Mouse (Mus musculus) layer of hippocampus, adult 18-20 months (tissue): ENCODE data around the gene C2cd4b. TPM values are rescaled to one million over a fixed set of nuclear protein-coding genes. Genes with fewer than 3 reads are reported as not detected.

ENCODE experiments used
- DNase-seq, 2 experiments: peaks; one replicate each; pipeline ENCODE4 v3.0.0; 2022; ENCODE audit warnings: low spot score in 2 of 2
- microRNA-seq, 2 experiments: library from miRNA; unstranded; fragments of <30 nt; microRNA quantifications; one replicate each; pipeline ENCODE4 v1.2.0; 2021
- total RNA-seq, 2 experiments: library from RNA; stranded (reverse); gene quantifications; 2 replicates each; pipeline ENCODE4 v1.2.3; 2021

Gene C2cd4b
- total RNA-seq, 2 experiments from 2014 or later, result 6.6 to 6.7 TPM

DNA sequence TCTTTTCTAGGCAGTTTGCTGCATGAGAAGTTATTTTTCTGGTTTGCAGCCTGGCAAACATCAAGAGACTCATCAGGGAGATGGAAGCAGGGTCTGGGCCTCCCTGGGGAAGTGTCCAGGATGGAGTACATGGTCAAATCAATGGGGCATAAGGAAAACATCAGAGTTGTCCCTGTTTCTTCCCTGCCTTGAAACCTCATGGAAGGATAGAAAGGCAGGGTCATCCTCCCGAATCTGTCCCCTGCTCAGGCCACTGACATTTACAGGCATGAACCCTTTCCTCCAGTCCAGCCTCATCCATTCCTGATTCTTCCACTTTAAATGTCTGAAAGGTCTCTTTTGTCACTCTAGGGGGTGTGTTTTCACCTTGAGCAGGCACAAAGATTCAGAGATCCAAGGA, 10.2 kb downstream of the C2cd4b start:
- DNase-seq, result no peak

DNA sequence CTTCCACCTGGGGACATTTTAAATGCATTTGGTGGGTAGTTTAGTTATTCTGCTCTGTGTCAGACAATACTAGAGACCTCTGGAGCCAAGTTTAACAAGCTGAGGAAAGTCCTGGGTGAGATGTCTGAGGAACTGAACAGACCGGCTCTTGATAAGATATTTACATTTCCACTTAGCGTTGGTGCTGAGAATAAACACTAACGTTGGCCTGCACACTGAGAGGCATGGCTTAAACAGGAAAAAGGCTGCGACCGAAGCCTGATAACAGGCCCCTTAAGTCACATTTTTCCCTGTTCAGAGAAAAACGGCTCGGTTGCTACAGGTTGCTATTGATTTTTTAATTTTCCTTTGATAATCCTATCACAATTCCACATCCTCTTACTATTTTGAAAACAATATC, 12.1 kb downstream of the C2cd4b start:
- DNase-seq, result no peak

DNA sequence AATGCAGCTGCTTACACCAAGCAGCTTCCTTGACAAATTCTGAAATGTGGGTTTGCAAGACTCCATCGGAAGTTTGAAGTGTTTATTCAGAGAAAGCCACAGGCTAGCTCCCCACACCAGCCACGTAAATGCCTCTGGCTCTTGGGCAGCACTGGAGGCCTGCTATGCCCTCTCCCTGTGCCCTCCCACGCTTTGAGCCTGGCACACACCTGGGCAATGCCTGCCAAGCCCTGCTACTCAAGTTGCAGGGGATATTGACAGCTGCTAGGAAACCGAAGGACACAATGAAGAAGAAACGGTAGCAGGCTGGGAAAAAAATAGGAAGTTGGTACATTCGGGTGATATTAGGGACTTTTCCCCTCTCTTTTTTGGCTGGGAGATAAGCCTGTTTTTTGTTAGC, 15.0 kb downstream of the C2cd4b start:
- DNase-seq, result no peak

DNA sequence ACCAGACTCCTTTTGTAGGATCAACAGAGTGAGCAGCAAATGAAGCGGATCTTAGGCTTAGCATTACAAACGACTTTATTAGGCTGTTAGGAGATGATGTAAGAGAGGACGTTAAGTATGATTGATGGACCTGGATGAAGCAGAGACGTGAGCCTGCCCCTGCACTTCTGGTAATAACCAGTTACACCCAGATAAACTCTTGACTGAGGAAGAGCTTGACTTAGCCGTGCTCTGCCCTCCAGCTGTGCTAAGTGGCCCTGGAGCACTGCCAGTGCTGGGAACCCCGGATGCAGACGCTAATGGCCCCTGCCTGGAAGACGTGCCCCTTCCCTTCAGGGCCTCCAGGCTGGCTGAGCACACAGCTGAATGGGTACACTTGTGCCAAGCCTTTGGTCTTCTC, 19.3 kb downstream of the C2cd4b start:
- DNase-seq, result no peak

DNA sequence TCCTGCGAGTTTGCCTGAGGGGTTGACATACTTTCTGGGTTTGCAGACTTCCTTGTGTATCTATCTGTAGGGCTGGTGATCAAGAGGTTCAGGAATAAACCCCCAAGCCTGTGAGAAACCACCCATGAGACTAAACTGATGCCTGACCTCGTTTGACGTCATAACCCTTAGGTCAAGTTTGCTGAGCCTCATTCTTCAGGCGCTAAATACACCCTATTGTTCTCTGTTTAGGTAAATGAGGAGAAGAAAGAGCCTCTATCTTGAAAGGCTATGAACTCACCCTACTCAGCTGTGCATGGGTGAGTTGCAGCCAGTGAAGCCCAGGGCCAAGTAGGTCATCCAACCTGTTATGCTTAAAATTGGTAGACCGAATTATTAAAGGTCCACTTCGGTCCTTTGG, 23.5 kb downstream of the C2cd4b start:
- DNase-seq, result no peak

DNA sequence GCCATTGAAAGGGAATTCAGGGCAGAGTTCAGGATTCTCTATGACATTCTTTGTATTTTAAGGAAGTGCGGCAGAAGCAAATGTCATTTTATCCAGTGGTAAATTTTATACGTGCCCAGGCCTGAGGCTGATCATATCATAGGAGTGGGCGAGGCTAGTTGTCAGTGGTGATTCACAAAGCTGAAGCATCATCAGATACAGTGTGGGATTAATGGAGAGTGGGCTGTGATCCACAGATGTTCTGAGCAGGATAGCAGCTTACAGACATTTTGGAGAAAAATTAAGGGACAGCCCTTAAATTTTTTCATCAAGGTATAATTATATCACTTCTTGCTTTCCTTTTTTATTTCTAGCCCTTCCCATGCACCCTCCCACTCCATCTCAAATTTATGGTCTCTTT, 24.2 kb downstream of the C2cd4b start:
- peak in 1 of 2 experiments; percentile 42 for DNase-seq

DNA sequence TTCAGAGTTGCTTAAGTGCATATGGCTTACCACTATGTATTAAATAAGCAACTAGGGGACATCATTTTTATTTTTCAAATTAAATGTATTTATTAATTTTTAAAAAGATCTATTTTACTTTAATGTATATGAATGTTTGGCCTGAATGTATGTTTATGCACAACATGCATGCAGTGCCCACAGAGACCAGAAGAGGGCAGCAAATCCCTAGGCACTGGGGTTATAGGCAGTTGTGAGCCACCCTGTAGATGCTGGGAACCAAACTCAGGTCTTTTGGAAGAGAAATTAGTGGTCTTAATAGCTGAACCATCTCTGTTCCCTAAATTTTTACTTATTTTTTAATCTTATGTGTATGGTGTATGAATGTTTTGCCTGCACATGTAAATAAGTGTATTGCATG, 24.7 kb downstream of the C2cd4b start:
- DNase-seq, result no peak

DNA sequence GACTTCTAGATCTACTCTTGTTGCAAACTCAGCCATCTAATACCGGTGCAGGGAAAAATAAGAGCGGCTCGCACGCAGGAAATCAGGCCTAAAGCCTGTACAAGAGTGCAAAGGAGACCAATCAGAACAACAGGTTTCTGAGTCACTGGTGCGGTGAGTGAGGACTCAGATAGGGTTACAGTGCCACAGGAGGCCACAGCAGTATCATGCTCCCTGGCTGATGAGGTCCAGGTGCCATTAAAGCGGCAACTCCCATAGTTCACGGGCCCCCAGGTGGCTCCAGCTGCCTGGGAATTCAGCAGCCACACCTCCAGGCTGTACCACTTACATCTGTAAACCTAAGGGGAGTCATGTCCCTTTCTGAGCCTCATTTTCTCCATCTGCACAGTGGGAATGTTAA, 27.1 kb downstream of the C2cd4b start:
- DNase-seq, result no peak

DNA sequence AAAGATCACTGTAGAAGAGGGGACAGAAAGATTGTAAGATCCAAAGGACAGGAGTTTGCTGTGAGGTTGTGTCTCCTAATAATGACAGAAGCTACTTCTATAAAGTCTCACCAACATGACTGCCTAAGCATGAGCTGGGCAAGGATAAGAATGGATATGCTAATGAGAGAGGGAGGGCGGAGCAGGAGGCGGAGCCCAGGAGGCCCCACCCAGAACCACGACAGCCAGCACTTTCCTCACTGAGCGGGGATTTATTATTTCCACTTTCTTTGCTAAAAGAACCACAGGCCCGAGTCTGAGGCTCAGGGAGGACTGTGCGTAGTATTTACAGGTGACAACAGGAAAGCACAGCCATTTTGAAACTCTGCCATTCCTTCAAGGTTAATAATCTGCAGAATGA, 28.4 kb downstream of the C2cd4b start:
- DNase-seq, result no peak

DNA sequence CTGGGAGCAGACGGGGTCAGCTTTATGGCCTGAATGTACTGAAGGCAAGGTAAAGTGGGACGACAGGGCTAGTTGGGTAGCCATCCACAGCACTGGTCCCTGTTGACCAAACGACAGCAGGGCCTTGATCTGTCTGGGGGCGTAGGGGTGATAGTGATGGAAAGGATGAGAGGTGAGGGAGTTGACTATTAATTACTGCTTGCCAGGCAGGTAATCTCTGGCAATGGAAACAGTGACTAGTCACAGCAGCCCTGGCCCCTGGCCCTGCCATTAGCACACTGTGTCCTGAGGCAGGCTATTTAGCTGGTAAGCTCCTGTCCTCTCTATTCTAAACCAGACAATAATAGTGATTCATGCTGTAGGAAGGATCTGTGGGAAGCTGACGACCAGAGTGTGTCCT, 33.2 kb downstream of the C2cd4b start:
- DNase-seq, result no peak

DNA sequence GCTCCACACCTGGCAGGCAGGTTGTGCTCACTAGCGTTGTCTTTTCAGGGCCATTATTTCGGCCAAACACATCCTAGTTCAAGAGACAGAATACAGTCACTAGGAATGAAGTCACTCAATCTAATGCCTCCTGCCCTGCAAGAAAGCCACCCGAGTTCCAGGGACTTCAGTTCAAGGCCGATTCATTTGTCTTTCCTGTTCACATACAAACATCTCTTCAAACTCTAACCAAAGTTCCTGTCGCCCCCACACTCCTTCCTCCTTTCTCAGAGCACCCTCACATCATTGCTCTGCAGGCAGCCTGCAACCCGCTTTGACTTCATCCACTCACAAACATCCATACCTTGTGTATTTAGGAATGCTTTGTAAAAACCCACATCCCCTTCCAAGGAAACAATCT, 34.3 kb downstream of the C2cd4b start:
- DNase-seq, result no peak

DNA sequence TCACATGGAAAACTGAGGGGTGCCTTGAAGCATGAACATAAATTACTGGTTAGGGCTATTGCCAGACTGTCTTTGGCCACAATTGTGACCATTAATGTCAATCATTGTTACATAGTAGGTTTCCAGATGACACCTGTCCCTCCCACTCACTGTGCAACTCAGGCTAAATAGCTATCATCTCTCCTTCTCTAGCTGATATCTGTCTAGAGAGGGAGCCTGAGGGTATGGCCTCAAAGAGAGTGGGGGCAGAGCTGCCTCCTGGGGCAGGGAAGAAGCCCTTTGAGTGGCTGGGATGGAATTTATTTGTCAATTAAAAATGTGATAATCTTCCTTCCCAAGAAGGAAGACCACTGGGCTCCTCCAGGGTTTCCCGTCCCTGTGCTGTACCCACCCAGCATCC, 35.0 kb downstream of the C2cd4b start:
- DNase-seq, result no peak

DNA sequence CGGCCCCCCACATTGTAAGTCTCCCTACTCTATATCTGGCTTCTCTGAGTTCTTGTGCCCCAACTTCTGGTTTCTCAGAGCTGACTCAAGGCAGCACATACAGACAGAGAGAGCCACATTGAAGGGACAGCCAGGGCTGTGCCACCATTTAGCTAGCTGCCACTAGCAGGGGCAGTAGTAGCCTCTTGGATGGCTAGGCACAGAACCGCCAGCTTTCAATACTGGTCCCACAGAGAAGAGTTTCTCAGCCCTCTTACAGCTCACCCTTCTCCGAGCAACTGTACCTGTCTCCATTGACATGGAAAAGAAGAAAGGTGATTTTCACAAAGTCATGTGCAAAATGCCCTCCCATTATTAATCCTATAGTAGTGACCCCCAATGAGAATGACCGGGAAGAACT, 35.4 kb downstream of the C2cd4b start:
- DNase-seq, result no peak

DNA sequence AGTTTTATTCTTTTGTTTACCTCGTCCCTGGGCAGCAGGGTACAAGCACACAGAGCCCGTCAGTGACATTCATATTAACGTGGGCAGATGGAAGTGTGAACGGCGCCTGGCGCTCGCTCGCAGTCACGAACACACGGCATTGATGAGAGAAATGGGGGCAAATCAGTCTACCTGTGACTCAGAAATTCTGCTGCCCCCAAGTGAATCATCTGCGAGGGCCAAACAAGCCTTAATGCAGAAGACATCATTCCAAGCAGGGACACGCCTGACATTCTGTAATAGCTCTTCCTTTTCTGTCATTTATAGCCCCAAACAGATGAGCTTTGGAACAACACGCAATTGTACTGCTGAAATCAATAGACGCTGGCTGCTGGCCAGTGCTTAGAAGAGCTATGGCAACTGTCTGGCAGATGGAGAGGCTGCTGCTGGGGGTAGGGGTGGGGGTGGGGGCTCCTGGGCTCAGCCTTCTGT, 36.0 kb downstream of the C2cd4b start:
- DNase-seq, result peak; percentile 79 to 92

DNA sequence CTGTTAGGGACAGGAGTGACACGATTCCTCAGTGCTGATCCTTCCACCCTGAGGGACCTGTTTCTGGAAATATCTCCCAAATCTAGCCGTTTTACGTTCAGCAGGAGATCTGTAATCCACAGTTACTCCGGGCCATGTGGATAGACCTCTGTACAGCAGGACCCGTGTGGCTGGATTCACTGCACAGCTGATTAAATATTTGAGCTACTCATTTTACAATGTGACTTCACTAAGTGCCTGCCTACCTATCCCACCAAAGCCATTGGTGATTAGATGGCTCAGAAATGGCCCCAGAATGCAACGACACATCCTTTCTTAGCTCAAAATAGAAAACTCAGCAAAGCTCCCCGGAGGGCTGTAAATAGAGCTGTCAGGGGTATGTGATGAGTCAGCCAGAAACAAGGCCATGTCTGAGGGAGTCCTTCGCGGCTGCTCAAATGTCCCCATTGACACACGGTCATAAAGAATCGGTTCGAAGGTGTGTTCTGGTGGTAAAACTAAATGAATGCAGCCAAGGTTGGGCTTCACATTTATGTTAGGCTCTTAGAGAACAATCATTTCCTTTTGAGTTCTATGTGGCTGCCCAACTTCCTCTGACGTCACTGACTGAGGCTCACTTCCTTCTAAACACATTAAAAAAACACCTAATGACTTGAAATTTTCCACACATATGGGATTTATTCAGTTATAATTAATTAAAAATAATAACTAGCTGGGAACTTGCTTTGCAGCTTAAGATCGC, 40.0 kb downstream of the C2cd4b start:
- DNase-seq, result no peak

DNA sequence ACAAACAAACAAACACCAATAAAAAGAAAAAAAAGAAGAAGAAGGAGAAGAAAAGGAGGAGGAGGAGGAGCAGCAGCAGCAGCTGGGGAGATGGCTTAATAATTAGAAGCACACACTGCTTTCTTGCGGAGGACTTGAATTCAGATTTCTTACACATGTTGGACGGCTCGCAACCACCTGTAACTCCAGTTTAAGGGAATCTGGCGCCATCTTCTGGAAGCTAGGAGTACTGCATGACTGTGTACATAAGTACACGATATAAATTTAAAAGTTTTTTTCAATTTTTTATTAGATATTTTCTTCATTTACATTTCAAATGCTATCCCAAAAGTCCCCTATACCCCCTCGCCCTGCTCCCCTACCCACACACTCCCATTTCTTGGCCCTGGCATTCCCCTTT, 43.0 kb downstream of the C2cd4b start:
- peak in 1 of 2 experiments; percentile 66 for DNase-seq

DNA sequence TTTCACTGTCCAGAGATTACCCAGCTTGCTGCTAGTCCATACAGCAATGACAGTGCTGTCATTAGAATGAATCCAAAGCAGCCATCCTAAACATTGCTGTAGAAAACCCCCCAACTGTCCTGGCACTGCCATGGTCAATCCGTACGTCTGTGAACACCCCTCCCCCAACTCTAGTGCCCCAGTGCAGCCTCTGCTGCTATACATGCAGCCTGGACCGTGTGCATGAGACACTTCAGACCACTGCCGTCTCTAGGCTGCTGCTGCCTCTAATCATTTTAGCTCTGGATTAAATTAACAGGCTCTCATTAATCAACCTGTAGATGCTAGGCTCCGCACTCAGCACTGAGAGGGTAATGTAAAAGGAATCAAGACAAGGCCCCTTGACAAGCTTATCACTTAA, 47.8 kb downstream of the C2cd4b start:
- DNase-seq, result no peak

DNA sequence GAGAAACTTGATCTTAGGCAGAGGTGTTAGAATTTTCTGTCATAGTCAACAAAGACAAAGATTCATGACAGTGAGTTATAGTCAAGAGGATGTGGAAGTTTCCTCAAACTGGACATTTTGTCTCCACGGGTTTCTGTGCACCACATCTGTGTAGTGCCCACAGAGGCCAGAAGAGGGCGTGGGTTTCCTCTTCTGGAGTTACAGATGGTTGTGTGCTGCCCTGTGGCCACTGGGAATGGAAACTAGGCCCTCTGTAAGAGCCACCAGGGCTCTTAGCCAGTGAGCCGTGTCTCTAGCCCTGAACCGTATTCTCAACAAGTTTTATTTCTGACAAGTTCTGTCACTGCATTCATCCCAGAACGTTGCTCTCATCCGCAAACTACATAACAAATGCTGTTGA, 51.3 kb downstream of the C2cd4b start:
- no peak for DNase-seq

Small RNA genes lying within 50 kb of the gene (microRNA-seq; reads per million reads assigned to microRNA genes)
- gene Mir7241 (0 reads per million in 2 experiments), gene Mir7242 (0 reads per million in 2 experiments)

Other genes starting within 250 kb of the C2cd4b start
- gene Tln2, start 199.7 kb upstream of the C2cd4b start, total RNA-seq, result 10 to 100 TPM; 80.6 to 94.3 TPM
- gene C2cd4a, start 72.9 kb downstream of the C2cd4b start, total RNA-seq, result 1 to 10 TPM; 1.6 to 3.2 TPM
- gene Vps13c, start 81.0 kb downstream of the C2cd4b start, total RNA-seq, result 100 to 1,000 TPM; 101 to 109 TPM